Mouse (Mus musculus) gastrocnemius, postnatal 25 days (tissue): Measurements from ENCODE around the gene Psg16. TPM values are rescaled to one million over a fixed set of nuclear protein-coding genes. Genes with fewer than 3 reads are reported as not detected.
"Not testable (repeated sequence)": the region's sequence is repeated elsewhere in the genome, so short reads cannot be mapped to it uniquely, and the experiment has no call there.

Experiments
- DNase-seq: peaks from one replicate; pipeline ENCODE4 v3.0.0; 2022
- total RNA-seq, 2 experiments: library from RNA; stranded (reverse); gene quantifications; 1 replicate in 1 of 2; 2 replicates in 1 of 2; pipeline ENCODE4 v1.2.3; 2021

The Psg16 gene
- total RNA-seq, 2 experiments from 2014 or later: 0.08 to 0.10 TPM

- DNase-seq: peak; percentile 89
Measured at GRCm38 (mm10) chr7:17056081-17056581, 17.7 kb upstream of the Psg16 start.

DNA sequence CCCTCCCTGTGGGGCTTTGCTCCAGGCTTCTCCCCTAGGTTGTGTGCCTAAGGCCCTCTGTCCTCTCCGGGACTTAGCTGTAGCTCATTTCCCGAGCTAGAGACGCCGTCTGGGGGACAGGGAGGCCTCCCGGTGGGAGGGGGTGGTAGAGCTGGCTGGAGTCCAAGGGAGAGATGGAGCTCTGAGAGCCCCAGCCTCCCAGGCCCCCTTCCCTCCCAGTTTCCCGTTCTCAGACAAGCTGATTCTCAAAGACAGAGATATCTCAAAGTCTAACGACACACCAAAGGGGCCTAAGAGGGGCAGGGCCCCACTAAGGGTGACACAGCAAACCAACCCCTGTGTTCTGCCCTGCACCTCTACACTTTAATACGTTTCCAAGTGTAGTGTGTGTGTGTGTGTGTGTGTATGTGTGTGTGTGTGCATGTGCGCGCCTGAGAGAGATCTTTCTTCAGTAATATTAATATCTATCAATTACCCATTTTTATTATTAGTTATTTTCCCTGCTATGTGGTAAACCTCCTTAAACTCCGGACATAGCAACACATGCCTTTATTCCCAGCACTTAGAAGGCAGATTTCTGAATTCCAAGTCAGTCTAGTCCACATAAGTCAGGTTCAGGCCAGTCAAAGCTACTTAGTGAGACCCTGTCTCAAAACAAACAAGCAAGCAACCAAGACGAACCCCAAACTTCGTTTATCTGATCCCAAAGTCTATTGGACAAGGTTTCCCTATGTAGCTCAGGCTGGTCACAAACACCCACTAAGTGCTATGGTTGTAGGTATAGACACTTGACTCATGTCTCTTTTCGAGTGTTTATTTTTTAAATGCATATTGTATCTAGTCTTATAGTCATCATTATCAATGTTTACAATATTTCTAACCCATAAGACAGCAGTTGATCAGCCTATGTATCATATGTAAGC, 17.0 kb upstream of the Psg16 start:
- peak; percentile 36 for DNase-seq

DNA sequence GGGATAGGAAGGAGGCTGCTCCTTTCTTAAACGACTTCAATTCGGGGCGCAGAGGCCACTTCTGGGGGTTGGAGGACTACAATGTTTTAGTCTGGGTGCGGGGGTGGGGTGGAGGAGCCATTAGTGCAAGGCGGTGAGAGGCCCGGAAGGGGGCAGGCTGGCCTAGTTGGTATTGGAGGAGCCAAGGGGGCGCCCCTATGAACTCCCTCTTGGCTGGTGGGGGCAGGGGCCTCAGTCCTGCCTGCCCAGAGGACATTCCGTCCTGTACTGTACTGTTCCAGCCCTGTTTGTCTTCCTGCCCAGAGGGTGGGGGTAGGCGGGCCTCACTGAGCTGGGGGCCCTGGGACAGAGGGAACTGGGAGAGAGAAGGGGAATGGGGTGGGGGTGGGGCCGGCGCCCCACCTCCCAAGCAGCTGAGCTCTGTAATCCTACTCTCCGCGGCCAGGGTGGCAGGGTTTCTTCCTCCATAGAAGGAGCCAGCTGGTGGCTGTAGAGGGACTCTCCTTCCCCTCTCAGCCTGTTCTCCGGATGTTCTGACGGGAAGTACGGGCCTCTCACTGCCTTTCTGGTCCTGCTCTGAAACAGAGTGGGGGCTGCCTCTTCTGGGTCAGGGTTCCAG, 15.7 kb upstream of the Psg16 start:
- DNase-seq: peak; percentile 97

- peak; percentile 36 for DNase-seq
Measured at GRCm38 (mm10) chr7:17058816-17059462, 14.9 kb upstream of the Psg16 start.

DNA sequence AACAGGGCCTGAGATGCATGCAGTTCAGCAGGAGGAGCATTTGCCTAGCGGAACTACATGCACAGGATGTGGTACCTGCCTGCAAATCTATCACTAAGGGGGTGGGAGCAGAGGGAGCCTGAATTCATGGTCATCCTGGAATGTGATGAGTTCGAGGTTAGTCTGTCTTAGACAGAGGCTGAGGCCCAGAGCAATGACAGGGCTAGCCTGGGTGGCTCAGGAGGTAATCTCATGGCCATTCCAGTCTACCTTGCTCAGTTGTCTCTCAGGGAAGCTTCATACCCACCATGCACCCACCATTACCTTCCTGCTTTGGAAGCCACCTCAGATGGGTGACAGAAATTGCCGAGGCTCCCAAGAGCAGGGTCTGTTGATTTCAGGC, 14.4 kb upstream of the Psg16 start:
- no peak for DNase-seq

GRCm38 (mm10) chr7:17060031-17060781, 13.6 kb upstream of the Psg16 start:
- peak; percentile 95 for DNase-seq

DNA sequence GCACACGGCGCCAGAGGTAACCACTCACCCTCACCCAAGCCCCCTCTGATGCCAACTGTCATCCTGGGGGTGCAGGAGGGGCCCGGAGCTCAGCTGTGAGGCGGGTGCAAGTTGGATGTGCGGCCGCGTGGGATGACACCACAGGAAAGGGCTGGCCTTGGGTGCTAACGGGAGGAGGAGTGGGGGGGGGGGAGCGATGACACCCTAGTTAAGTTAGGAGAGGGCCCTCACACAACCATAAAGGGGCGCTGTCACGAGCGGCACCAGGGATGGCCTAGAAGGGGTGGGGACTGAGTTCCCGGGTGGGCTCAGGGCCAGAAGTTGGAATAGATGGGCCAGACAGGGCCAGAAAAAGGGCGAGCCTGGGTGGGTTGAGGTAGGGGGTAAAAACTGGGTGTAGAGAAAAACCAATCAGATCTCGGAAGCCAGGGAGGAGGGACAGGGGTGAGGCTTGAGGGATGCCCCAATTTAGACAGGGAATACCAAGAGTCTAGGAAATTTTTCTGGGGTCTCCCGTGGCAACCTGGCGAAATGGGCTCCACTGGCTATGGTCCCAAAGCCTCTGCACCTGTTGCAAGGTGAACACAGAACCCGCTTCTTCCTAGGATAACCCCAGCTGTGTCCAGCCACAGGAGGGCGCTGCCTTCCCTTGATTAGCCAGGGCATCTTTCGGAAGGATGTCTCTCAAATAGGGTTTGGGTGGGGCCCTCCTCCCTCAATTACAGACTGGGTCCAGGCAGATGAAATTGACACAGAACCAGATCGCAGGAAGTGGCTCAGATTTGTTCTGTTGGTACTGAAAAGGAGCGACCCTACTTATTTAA, 12.8 kb upstream of the Psg16 start:
- peak; percentile 71 for DNase-seq

DNA sequence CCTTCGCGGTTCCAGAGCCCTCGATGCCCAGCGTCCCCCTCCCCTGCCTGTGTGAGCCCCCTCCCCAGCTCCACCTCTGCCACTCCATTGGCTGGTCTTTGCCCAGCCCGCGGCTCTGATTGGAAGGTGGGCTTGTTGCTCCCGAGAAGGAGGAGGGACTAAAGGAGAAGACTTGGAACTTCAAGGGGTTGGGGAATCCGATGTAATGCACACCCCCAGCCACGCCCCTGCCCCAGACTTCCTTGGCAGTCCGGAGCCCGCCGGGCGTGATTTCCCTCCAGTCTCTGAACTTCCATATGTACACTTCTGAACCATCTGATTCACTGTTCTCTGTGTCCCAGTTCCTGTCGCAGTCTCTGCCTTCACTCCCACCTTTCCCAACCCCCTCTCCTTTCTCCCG, 11.5 kb upstream of the Psg16 start, which contains the start of gene Hif3a:
Gene Hif3a (minus strand): TSS at position 39 of the 400 bp plus-strand sequence.
- DNase-seq: peak; percentile 69

DNA sequence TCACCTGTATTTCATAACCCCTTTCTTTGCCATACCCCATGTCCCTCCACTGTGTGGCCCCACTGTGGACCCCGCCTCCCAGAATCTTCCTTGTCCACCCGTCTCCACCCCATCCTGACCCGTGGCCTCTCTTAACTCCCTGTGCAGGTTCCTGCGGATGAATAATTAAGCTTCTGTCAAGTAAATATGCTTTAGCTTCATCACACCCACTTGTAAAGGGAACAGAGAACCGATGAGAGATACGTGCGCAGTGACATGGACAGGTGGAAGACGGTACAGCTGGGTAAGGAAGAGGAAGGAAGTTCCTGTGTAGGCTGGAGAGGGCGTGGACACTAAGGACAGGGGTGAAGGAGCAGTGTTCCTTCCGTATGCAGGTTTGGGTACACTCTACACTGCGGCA, 11.0 kb upstream of the Psg16 start:
- DNase-seq: no peak

DNA sequence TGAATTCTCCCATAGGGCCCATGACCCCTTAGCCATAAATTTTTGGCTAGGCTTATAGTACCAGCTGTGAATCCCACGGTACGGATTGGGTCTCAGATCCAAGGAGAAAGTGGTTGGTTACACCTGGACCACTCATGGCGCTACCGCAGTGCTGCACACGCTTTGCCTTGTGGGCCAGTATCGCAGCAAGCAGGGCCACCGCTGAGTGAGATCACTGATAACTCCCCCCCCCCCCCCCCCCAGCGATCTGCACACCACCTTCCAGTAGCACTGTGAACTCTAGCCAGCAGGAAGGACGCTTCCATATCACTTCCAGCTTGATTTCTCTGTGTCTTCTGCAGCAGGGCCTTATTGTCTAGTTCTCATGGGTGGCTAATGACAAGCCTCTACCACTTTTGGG, 8.2 kb upstream of the Psg16 start:
- DNase-seq: no peak

- DNase-seq: peak; percentile 51
Measured at GRCm38 (mm10) chr7:17066412-17066811, 7.4 kb upstream of the Psg16 start.

- DNase-seq: no peak
Measured at GRCm38 (mm10) chr7:17067000-17067399, 6.8 kb upstream of the Psg16 start.

DNA sequence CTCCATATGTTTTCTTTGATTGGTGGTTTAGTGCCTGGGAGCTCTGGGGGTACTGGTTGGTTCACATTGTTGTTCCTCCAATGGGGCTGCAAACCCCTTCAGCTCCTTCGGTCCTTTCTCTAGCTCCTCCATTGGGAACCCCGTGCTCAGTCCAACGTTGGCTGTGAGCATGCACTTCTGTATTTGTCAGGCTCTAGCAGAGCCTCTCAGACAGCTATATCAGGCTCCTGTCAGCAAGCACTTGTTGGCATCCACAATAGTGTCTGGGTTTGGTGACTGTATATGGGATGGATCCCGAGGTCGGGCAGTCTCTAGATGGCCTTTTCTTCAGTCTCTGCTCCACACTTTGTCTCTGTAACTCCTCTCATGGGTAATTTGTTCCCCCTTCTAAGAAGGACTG, 6.2 kb upstream of the Psg16 start:
- DNase-seq: not testable (repeated sequence)

DNA sequence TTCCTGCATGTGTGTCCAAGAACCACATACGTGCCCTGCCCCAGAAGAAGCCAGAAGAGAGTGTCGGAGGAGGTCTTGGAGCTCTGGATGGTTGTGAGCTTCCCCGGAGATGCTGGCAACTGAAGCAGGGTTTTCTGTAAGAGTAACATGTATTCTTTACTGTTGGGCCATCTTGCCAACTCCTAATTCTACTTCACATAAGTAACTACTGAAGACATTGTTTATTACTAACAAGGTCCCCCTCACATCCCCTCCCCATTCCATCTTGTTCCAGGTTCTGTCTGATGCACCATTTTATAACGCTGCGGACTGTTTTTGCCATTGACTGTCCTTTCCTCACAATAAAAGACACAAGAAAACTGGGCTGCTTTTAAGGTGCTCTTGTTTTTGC, 332 bp upstream of the Psg16 start:
- DNase-seq: no peak

DNA sequence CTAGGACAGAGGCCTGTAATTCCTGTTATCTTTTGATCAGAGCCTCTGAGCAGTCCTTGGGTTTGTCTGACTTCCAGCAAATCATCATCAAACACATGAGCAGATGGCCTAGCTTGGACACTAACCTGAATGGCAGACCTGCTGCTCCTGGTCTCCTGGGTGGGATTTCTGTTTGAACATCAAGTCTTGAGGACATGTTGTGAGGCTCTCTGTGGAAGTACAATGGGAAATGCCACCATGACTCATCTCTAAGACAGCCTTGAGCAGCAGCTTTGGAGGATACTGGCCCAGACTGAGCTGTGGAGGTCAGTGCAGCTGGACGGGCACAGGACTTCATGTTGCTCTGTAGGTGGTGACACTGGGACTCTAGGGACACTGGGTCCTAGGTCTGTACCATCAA, 2.7 kb downstream of the Psg16 start:
- no peak for DNase-seq

DNA sequence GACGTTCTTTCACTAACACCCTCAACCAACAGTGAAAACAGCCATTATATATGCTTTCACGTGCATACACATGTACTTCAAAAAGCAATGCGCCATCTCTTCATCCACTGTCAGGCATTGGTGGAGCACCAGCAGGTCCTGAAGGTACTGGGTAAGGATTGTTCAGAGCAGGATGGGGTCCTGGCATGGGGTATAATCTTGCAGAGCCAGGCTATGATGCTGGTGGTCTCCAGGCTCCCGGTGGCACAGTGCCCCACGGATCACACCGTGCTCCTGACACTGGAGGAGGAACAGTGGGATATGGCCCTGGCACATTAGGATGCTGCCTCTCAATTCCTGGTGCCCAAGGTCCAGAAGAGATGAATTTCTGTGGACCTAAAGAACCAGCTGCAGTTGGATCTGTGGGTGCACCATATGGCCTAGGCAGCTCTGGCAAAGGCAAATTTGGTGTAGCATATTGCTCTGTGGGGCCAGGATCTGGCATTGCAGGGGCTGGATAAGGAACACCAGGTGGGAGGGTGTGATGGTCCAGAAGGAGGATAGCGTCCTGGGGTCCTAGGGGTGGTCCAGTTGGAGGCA, 4.3 kb downstream of the Psg16 start:
- DNase-seq: no peak

DNA sequence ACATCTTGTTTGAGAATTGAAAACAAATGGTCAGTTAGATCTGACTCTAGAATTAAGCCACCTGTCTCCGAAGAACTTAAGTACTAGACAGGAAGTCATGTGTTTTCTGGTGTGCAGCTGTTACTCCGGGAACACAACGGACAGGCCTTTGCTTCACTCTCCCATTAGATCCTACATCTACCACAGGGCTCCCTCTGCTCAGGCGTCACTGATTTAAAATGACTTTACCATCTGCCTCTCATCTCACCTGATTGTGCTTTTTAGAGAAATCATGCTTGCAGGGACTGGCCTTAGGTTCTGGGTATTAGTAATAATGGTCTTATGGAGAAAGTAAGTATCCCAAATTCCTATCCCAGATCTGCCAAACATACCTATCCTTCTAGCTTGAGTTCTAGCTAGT, 8.9 kb downstream of the Psg16 start:
- no peak for DNase-seq

- DNase-seq: no peak
Measured at GRCm38 (mm10) chr7:17087731-17088130, 13.9 kb downstream of the Psg16 start.

- no peak for DNase-seq
Measured at GRCm38 (mm10) chr7:17090058-17090585, 16.3 kb downstream of the Psg16 start.

DNA sequence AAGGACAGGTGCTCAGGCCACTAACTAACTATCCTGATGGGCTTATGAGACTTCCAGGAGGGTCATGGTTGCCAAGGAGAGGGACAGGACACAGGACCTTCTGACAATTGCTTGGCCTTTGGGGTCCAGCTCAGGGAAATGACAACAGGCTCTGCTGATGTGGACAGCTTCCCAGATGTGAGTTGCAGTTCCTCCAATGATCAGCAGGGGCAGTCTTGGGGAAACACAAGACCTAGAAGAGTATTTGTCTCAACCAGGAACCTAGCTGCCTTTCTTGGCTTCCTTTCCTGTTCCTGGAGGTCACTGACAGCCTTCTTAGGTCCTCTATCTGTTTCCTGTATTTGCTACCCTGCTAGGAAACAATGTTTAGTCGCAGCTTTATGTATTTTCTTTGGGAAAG, 17.4 kb downstream of the Psg16 start:
- no peak for DNase-seq

- not testable (repeated sequence) for DNase-seq
Measured at GRCm38 (mm10) chr7:17101631-17102030, 27.8 kb downstream of the Psg16 start.
